Mouse (Mus musculus): ENCODE data around the gene Grin1. TPM values are rescaled to one million over a fixed set of nuclear protein-coding genes. Genes with fewer than 3 reads are reported as not detected.

Gene Grin1
- polyA plus RNA-seq, 1 experiment: 0.02 TPM

- peaks cover 76% of the 10 kb centered on the region for H3K79me2 ChIP-seq (ENCODE audit: control insufficient read depth, insufficient read depth)
- peaks cover 19% of the 10 kb centered on the region for H3K79me3 ChIP-seq (ENCODE audit: low read depth)
- no peak overlapping the region for H3ac ChIP-seq (ENCODE audit: control insufficient read depth, insufficient read length, low read depth)
- peaks cover 18% of the 10 kb centered on the region for H3K36me3 ChIP-seq (ENCODE audit: control insufficient read depth, insufficient read depth)
- H3K4me3 ChIP-seq (ENCODE audit: insufficient read depth, poor library complexity, severe bottlenecking): no peak overlapping the region
- H3K27me3 ChIP-seq (ENCODE audit: control insufficient read depth, insufficient read depth, insufficient read length): no peaks in the 10 kb centered on the region
- no peak for TF ChIP-seq MYOD1 (IDR thresholded peaks at IDR 0.05; ENCODE audit: control insufficient read depth, insufficient read length, low read depth)
- TF ChIP-seq FOSL1 (IDR thresholded peaks at IDR 0.05; ENCODE audit: insufficient read depth, low read length, poor library complexity, severe bottlenecking): no peak
- TF ChIP-seq CEBPB (IDR thresholded peaks at IDR 0.05; ENCODE audit: low read depth): no peak
- no peak for TF ChIP-seq MYOG (IDR thresholded peaks at IDR 0.05; ENCODE audit: control insufficient read depth, extremely low read depth, insufficient read length)
- no peak for TF ChIP-seq USF1 (IDR thresholded peaks at IDR 0.05; ENCODE audit: low read depth)
- TF ChIP-seq CTCF (IDR thresholded peaks at IDR 0.05; ENCODE audit: control insufficient read depth, insufficient read depth, insufficient read length): no peak
- TF ChIP-seq MAX (IDR thresholded peaks at IDR 0.05): no peak
Observed at GRCm38 (mm10) chr2:25267241-25267640, 51.7 kb downstream of the Grin1 start.

GRCm38 (mm10) chr2:25266720-25267119 is 52.3 kb downstream of the Grin1 start:
- Histone ChIP-seq H3K79me3 (ENCODE audit: low read depth) (peaks cover 19% of the 10 kb centered on the region), H3K36me3 (ENCODE audit: control insufficient read depth, insufficient read depth) (peaks cover 18% of the 10 kb centered on the region), H3K27me3 (ENCODE audit: control insufficient read depth, insufficient read depth, insufficient read length) (no peaks in the 10 kb centered on the region), H3K79me2 (ENCODE audit: control insufficient read depth, insufficient read depth) (peaks cover 71% of the 10 kb centered on the region), H3K4me3 (ENCODE audit: insufficient read depth, poor library complexity, severe bottlenecking) (no peak overlapping the region), H3ac (ENCODE audit: control insufficient read depth, insufficient read length, low read depth) (no peak overlapping the region)
- TF ChIP-seq MYOG (IDR thresholded peaks at IDR 0.05; ENCODE audit: control insufficient read depth, extremely low read depth, insufficient read length) (no peak), CEBPB (IDR thresholded peaks at IDR 0.05; ENCODE audit: low read depth) (no peak)

- TF ChIP-seq USF1 (IDR thresholded peaks at IDR 0.05; ENCODE audit: low read depth): no peak
- no peak for TF ChIP-seq MAX (IDR thresholded peaks at IDR 0.05)
- TF ChIP-seq CEBPB (IDR thresholded peaks at IDR 0.05; ENCODE audit: low read depth): no peak
- TF ChIP-seq FOSL1 (IDR thresholded peaks at IDR 0.05; ENCODE audit: insufficient read depth, low read length, poor library complexity, severe bottlenecking): no peak
- no peak for TF ChIP-seq CTCF (IDR thresholded peaks at IDR 0.05; ENCODE audit: control insufficient read depth, insufficient read depth, insufficient read length)
- no peak for TF ChIP-seq MYOD1 (IDR thresholded peaks at IDR 0.05; ENCODE audit: control insufficient read depth, insufficient read length, low read depth)
- no peak for TF ChIP-seq MYOG (IDR thresholded peaks at IDR 0.05; ENCODE audit: control insufficient read depth, extremely low read depth, insufficient read length)
- Histone ChIP-seq H3ac (ENCODE audit: control insufficient read depth, insufficient read length, low read depth) (peak overlapping the region; percentile 21), H3K36me3 (ENCODE audit: control insufficient read depth, insufficient read depth) (peaks cover 16% of the 10 kb centered on the region), H3K79me3 (ENCODE audit: low read depth) (peaks cover 13% of the 10 kb centered on the region), H3K79me2 (ENCODE audit: control insufficient read depth, insufficient read depth) (peaks cover 64% of the 10 kb centered on the region), H3K27me3 (ENCODE audit: control insufficient read depth, insufficient read depth, insufficient read length) (no peaks in the 10 kb centered on the region), H3K4me3 (ENCODE audit: insufficient read depth, poor library complexity, severe bottlenecking) (no peak overlapping the region)
Observed at GRCm38 (mm10) chr2:25265897-25266656, 52.9 kb downstream of the Grin1 start.

GRCm38 (mm10) chr2:25264851-25265250 is 54.1 kb downstream of the Grin1 start:
- H3K79me2 ChIP-seq (ENCODE audit: control insufficient read depth, insufficient read depth): peaks cover 52% of the 10 kb centered on the region
- peaks cover 3% of the 10 kb centered on the region for H3K36me3 ChIP-seq (ENCODE audit: control insufficient read depth, insufficient read depth)
- H3K4me3 ChIP-seq (ENCODE audit: insufficient read depth, poor library complexity, severe bottlenecking): no peak overlapping the region
- H3ac ChIP-seq (ENCODE audit: control insufficient read depth, insufficient read length, low read depth): no peak overlapping the region
- TF ChIP-seq USF1 (IDR thresholded peaks at IDR 0.05; ENCODE audit: low read depth): no peak
- TF ChIP-seq CEBPB (IDR thresholded peaks at IDR 0.05; ENCODE audit: low read depth): no peak
- TF ChIP-seq MYOD1 (IDR thresholded peaks at IDR 0.05; ENCODE audit: control insufficient read depth, insufficient read length, low read depth): no peak
- no peak for TF ChIP-seq MYOG (IDR thresholded peaks at IDR 0.05; ENCODE audit: control insufficient read depth, extremely low read depth, insufficient read length)
- no peak for TF ChIP-seq CTCF (IDR thresholded peaks at IDR 0.05; ENCODE audit: control insufficient read depth, insufficient read depth, insufficient read length)
- no peak for TF ChIP-seq MAX (IDR thresholded peaks at IDR 0.05)
- no peak for TF ChIP-seq FOSL1 (IDR thresholded peaks at IDR 0.05; ENCODE audit: insufficient read depth, low read length, poor library complexity, severe bottlenecking)
- no peaks in the 10 kb centered on the region for H3K27me3 ChIP-seq (ENCODE audit: control insufficient read depth, insufficient read depth, insufficient read length)
- peaks cover 8% of the 10 kb centered on the region for H3K79me3 ChIP-seq (ENCODE audit: low read depth)

- H3K79me3 ChIP-seq (ENCODE audit: low read depth): peaks cover 8% of the 10 kb centered on the region
- peaks cover 51% of the 10 kb centered on the region for H3K79me2 ChIP-seq (ENCODE audit: control insufficient read depth, insufficient read depth)
- no peak for TF ChIP-seq CTCF (IDR thresholded peaks at IDR 0.05; ENCODE audit: control insufficient read depth, insufficient read depth, insufficient read length)
- no peak for TF ChIP-seq FOSL1 (IDR thresholded peaks at IDR 0.05; ENCODE audit: insufficient read depth, low read length, poor library complexity, severe bottlenecking)
- no peak for TF ChIP-seq MYOD1 (IDR thresholded peaks at IDR 0.05; ENCODE audit: control insufficient read depth, insufficient read length, low read depth)
- no peak for TF ChIP-seq CEBPB (IDR thresholded peaks at IDR 0.05; ENCODE audit: low read depth)
- TF ChIP-seq MYOG (IDR thresholded peaks at IDR 0.05; ENCODE audit: control insufficient read depth, extremely low read depth, insufficient read length): no peak
- no peak for TF ChIP-seq MAX (IDR thresholded peaks at IDR 0.05)
- TF ChIP-seq USF1 (IDR thresholded peaks at IDR 0.05; ENCODE audit: low read depth): no peak
- H3ac ChIP-seq (ENCODE audit: control insufficient read depth, insufficient read length, low read depth): peak overlapping the region; percentile 35
- H3K36me3 ChIP-seq (ENCODE audit: control insufficient read depth, insufficient read depth): peaks cover 3% of the 10 kb centered on the region
- no peaks in the 10 kb centered on the region for H3K27me3 ChIP-seq (ENCODE audit: control insufficient read depth, insufficient read depth, insufficient read length)
- H3K4me3 ChIP-seq (ENCODE audit: insufficient read depth, poor library complexity, severe bottlenecking): no peak overlapping the region
Observed at GRCm38 (mm10) chr2:25264286-25264660, 54.7 kb downstream of the Grin1 start.

All from C2C12 (cell line).